Mouse (Mus musculus): ENCODE measurements around the gene Klhl41.

Klhl41 gene

DNA sequence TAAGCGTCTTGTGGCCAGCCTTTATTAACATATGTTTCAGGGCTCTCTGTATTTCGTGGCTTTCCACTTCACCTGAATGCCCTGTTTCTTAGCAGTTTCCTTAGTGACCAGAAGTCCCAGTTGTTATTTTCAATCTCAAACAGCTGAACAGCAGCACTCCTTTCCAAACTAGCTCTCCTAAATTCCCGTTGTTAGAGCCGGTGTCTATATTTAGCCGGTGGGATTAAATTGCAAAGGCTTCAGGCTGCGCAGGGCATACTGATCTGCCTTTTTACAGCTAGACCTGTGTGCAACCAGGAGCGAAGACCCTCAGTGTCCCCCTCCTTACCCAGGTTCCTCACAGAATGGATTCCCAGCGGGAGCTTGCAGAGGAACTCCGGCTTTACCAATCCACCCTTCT is at the start of gene Klhl41:
TSS of gene Klhl41 (plus strand) at position 268 of the 400 bp plus-strand sequence.
- in situ Hi-C loops (cut with MboI; ENCODE audit: low pct_unique_long_range_greater_than_20kb in 1 of 2, low sequenced_read_pairs in 2 of 2, unreplicated experiment in 1 of 2), result no loop called here

DNA sequence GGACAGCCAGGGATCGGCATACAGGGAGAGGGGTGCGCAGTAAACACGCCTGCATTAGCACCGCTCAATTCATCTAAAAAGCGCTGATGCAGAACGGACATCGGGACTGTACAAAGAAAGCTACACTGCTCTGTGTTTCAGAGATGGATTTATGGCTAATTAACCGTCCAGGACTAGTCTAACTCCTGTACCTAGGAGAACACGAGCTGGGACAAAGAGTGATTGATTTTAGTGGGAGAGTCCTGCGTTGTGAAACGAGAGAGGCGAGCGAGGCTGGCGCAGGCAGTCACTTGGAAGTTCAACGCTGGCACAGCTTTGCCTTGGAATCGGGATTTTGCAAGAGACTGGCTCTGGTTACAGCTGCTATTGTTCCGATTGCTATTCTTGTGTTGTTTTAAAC is 40.7 kb upstream of the Klhl41 start:
- in situ Hi-C loops (cut with MboI; ENCODE audit: low pct_unique_long_range_greater_than_20kb in 1 of 2, low sequenced_read_pairs in 2 of 2, unreplicated experiment in 1 of 2), result no loop called here

DNA sequence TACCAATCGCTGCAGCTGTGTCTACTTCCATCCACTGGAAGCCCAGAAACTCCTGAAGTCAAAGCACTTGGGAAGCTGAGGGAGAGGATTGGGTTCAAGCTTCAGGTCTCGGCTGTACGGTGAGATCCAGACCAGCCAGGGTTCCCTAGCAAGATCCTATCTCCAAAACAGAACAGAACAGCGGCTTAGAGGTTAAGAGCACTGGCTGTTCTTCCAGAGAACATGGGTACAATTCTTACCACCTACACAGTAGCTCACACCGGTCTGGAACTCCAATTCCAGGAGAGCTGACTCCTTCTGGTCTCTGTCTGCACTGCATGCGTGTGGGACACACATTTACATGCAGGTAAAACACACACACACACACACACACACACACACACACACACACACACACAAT is 40.0 kb upstream of the Klhl41 start:
- in situ Hi-C loops (cut with MboI; ENCODE audit: low pct_unique_long_range_greater_than_20kb in 1 of 2, low sequenced_read_pairs in 2 of 2, unreplicated experiment in 1 of 2), result loop anchor here in 1 of 2 experiments (10.0 kb wide), 1 partner anchor 145 kb away; no protein-coding TSS in a partner anchor

DNA sequence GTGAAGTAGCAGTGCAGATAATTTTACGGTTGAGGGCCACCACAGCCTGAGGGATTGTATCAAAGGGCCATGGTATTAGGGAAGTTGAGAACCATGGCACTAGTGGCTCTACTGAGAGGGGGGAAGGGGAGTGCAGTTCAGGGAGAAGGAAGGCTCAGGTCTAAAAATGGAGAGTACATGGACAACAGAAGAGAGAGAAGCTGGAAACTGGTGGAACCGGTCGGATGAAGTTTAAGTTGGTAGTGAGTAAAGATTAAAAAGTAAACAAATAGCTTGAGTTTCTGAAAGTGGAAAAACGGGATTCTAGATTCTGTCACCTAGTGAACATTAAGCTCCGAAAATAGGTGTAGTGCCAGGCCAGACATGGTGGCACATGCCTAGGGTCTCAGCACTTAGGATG is 39.1 kb upstream of the Klhl41 start:
- in situ Hi-C loops (cut with MboI; ENCODE audit: low pct_unique_long_range_greater_than_20kb in 1 of 2, low sequenced_read_pairs in 2 of 2, unreplicated experiment in 1 of 2), result loop anchor here in 1 of 2 experiments (10.0 kb wide), 1 partner anchor 144 kb away; no protein-coding TSS in a partner anchor

DNA sequence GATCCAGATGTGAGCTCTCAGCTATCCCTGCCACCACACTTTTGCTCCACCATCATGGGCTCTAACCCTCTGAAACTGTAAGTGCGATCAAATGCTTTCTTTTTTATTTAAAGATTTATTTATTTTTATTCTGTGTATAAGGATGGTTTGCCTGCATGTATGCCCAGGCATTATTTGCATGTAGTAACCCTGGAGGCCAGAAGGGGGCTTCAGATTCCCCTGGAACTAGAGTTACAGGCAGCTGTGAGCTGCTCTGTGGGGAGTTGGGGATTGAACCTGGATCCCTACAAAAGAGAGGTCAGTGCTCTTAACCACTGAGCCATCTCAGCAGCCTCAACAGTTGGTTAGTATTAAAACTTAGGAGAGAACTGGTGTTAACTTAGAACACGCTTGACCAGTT is 38.5 kb upstream of the Klhl41 start:
- in situ Hi-C loops (cut with MboI; ENCODE audit: low pct_unique_long_range_greater_than_20kb in 1 of 2, low sequenced_read_pairs in 2 of 2, unreplicated experiment in 1 of 2), result loop anchor here in 1 of 2 experiments (10.0 kb wide), 1 partner anchor 143 kb away; no protein-coding TSS in a partner anchor

DNA sequence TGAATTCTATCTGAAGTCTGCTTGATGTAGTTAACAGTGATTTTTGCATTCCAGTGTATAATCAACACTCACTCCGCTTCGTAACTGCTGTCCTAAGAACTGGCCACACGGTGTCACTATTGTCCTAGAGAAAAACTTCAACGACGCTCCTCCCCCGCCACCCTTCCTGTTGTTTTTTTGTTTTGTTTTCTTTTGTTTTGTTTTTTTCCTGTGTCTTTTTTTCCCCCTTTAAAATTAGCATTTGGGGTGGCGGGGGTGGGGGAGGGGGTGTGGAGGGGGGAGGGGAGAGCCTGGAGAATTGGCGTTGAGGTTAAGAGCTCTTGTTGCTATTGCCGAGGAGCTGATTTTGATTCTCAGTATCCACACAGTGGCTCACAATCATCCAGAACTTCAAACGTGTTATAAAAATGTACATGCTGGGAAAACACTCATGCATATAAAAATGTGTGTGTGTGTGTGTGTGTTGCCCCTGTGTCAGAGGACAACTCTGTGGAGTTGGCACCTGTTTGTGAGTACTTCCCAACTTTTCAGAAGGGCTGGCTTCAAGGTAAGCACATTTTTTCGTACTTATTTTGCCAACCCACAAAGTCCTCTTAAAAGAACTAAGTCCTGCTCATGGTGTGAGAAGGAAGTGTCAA is 34.7 kb upstream of the Klhl41 start:
- in situ Hi-C loops (cut with MboI; ENCODE audit: low pct_unique_long_range_greater_than_20kb in 1 of 2, low sequenced_read_pairs in 2 of 2, unreplicated experiment in 1 of 2), result loop anchor here in 1 of 2 experiments (5.0 to 10.0 kb wide), 2 partner anchors 42 to 140 kb away; no protein-coding TSS in a partner anchor

DNA sequence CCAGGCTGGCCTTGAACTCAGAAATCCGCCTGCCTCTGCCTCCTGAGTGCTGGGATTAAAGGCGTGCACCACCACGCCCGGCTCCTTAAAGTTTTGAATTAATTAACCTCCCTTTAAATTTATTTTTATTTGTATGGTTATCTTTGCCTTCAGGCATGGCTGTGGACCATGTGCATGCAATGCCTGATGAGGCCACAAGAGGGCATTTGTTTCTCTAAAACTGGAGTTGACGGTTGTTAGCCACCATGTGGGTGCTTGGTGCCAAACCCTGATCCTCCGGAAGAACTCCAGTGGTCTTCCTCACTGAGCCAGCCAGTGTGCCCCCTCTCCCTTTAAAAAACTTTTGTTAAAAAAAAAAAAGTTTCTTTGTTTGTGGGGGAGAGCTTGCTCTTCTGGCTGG is 34.1 kb upstream of the Klhl41 start:
- in situ Hi-C loops (cut with MboI; ENCODE audit: low pct_unique_long_range_greater_than_20kb in 1 of 2, low sequenced_read_pairs in 2 of 2, unreplicated experiment in 1 of 2), result loop anchor here in 1 of 2 experiments (5.0 to 10.0 kb wide), 2 partner anchors 41 to 139 kb away; no protein-coding TSS in a partner anchor

DNA sequence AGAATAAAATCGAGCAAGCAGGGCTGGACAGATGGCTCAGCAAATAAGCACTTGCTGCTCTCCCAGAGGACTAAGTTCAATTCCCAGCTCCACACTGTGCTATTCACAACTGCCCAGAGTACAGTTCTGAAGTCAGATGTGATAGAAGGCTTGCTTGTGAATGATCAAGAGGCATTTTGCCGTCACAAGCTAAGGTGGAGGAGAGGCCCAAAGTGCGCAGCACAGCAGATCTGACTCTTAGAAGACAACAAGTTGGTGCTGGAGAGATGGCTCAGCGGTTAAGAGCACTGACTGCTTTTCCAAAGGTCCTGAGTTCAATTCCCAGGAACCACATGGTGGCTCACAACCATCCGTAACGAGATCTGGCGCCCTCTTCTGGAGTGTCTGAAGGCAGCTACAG is 31.9 kb upstream of the Klhl41 start:
- in situ Hi-C loops (cut with MboI; ENCODE audit: low pct_unique_long_range_greater_than_20kb in 1 of 2, low sequenced_read_pairs in 2 of 2, unreplicated experiment in 1 of 2), result loop anchor here in 1 of 2 experiments (5.0 to 10.0 kb wide), 2 partner anchors 39 to 137 kb away; no protein-coding TSS in a partner anchor

DNA sequence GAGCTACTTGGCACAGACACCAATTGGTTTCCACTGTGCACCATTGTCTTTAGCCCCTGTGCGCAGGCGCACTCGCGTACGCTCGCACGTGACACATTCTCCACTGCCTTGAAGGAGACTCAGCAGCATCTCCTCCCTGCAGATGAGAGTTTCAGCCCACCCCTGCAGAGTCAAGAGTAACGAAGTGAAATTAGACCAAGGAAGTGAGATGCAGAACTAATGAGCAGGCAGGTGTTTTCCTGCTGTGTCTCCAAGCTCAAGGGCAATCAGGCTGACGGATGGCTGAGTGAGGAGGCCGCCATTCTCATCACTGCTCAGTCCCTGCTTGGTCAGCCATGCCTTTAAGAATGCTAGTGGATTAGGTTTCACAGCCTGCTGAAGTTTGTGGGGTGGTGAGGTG is 29.8 kb upstream of the Klhl41 start:
- in situ Hi-C loops (cut with MboI; ENCODE audit: low pct_unique_long_range_greater_than_20kb in 1 of 2, low sequenced_read_pairs in 2 of 2, unreplicated experiment in 1 of 2), result no loop called here

DNA sequence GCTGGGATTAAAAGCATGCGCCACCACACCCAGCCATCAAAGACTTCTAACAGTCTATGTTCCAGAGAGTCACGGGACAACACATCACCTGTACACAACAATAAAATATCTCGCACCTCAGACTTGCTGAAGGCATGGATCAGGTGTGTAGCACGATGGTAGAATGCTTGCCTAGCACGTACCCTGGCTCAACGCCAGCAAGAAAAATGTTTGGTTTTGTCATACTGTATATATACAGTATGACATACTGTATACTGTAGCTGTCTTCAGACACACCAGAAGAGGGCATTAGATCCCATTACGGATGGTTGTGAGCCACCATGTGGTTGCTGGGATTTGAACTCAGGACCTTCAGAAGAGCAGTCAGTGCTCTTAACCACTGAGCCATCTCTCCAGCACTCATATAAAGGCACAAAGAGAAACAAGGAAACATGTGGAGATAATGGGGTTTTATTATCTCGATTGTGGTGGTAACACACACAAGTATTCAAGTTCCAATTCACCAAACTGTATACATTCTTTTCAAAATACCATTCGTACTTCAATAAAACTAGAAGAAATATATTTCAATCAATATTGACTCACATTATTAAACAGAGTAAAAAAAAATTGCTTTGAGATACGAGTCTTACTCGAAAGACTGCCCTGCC is 24.8 kb upstream of the Klhl41 start:
- in situ Hi-C loops (cut with MboI; ENCODE audit: low pct_unique_long_range_greater_than_20kb in 1 of 2, low sequenced_read_pairs in 2 of 2, unreplicated experiment in 1 of 2), result no loop called here

DNA sequence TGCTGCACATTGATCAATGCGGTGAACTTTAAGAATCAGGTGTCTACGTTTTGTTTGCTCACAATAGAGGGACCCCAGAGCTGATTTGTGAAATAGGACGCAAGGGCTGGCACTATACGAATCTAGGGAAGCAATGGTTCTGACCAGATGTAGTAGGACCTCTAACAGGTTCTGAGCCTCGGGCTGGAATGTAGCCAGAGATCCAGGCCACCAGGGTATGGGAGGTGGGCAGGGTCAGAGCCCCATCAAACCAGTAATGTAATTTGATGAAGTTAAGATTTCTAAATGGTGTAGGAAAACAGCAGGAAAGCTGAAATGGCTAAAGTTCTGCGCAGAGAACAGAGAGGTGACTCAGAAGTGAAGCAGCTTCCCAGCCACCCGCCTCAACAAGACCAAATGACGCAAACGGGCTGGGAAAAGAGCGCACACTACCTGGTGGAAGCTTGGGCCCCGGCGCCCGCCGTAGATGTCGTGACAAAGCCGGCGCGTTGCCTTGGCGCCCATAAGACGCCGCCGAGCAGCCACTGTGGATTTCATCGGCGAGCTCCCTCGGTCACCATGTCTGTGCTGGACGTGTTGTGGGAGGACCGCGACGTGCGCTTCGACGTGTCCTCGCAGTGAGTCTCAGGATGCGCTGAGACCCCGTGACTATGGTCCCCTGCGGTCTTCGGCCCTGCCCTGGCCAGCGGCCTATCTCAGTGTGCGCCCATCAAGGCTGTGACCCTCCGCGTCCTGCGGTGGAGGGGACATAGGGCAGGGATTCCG is 23.0 kb upstream of the Klhl41 start, which contains the start of gene Bbs5:
TSS of gene Bbs5 (plus strand) at position 446 of the 765 bp plus-strand sequence.
- in situ Hi-C loops (cut with MboI; ENCODE audit: low pct_unique_long_range_greater_than_20kb in 1 of 2, low sequenced_read_pairs in 2 of 2, unreplicated experiment in 1 of 2), result no loop called here

DNA sequence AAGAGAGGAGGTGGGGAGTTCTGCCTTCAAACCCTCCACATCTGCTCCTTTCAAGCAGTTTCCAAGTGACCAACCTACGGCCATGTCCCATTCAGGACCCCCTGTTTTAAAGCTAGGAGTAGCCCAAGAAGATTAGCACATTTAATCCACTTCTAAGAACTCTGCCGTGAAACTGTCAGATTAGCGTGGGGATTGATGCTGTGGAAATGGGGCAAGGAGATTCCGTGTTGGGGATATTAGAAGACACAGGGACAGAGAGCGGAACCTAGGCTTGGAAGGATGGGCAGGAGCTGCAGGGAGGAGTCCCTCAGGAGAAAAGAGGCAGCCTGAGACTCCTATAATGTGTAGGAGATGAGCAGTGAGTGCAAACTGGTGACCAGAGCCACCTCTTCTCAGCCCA is 20.2 kb upstream of the Klhl41 start:
- in situ Hi-C loops (cut with MboI; ENCODE audit: low pct_unique_long_range_greater_than_20kb in 1 of 2, low sequenced_read_pairs in 2 of 2, unreplicated experiment in 1 of 2), result no loop called here

DNA sequence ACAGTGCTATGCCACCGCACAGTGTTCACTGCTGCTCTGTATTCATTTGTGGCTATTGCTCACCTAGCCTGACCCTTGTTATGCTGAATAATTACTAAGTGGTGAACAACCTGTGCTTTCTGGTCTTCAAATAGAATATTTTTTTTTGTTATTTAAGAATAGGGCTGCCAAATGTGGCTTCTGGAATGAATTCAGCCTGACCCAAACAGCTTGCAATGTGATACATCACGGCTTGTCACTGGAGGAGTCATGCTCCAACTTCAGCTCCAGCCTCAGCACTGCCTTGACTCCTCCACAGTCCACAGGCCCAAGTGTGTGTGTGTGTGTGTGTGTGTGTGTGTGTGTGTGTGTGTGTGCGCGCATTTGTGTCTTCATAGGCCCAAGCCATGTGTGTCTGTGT is 10.6 kb upstream of the Klhl41 start:
- in situ Hi-C loops (cut with MboI; ENCODE audit: low pct_unique_long_range_greater_than_20kb in 1 of 2, low sequenced_read_pairs in 2 of 2, unreplicated experiment in 1 of 2), result no loop called here

DNA sequence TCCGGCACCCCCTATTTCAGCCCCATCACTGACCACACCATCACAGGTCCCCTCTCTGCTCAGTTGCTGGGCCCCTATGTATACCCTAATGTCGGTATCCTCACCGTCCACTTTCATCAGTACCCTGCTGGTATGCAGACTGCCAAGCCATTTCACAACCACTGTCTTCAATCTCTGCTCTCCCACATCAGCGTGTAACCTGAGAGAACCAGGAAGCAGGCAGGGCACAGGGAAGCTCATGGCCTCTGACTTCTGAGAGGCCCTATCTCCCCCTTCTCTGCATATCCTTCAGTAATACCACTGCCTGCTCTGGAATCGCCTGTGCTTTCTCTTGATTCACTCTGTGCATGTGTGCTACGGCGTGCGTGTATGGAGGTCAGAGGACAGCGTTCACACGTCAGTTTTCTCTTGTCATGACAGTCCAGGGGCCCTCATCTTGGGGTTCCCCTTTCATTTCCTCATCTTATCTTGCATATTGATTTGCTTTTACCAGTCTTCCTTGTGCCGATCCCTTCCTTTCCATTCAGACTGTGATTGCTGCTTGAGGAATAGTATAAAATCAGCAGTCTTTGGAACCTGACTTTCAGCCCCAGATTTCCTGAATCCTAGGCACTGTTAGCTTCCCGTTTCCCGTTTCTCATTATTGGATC is 6.0 kb upstream of the Klhl41 start:
- in situ Hi-C loops (cut with MboI; ENCODE audit: low pct_unique_long_range_greater_than_20kb in 1 of 2, low sequenced_read_pairs in 2 of 2, unreplicated experiment in 1 of 2), result no loop called here

DNA sequence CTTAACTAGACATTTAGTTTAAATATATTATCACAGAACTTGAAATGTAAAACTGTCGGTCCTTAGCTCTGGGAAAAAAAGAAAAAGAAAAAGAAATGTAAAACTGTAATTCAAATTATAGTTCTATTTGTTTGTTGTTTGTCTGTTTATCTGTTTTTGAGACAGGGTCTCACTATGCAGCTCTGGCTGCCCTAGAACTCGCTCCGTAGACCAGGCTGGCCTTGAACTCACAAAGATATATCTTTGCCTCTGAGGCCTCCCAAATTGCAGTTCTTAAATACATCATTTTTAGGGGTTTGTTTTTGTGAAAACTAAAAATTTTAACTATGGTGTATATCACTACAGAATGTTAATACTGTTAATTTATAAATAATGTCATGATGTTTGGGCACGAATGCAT is 2.3 kb upstream of the Klhl41 start:
- in situ Hi-C loops (cut with MboI; ENCODE audit: low pct_unique_long_range_greater_than_20kb in 1 of 2, low sequenced_read_pairs in 2 of 2, unreplicated experiment in 1 of 2), result no loop called here

DNA sequence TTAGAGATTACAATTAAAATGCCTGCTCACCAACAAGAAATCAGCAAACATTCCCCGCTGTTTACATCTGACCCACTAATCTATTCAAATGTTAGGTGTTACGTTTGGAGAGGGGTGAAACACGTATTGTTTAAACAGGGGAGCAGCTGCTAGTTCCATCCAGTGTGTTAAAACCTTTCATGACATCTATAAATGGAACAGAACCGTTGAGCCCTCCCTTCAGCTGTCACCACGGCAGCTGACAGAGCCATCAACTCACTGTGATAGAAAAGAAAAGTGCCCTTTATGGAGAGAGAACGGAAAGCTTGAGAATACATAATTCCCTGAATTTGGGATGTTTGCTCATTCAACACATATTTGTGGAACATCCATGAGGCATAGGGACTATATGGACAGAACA is 1.5 kb upstream of the Klhl41 start:
- in situ Hi-C loops (cut with MboI; ENCODE audit: low pct_unique_long_range_greater_than_20kb in 1 of 2, low sequenced_read_pairs in 2 of 2, unreplicated experiment in 1 of 2), result no loop called here

DNA sequence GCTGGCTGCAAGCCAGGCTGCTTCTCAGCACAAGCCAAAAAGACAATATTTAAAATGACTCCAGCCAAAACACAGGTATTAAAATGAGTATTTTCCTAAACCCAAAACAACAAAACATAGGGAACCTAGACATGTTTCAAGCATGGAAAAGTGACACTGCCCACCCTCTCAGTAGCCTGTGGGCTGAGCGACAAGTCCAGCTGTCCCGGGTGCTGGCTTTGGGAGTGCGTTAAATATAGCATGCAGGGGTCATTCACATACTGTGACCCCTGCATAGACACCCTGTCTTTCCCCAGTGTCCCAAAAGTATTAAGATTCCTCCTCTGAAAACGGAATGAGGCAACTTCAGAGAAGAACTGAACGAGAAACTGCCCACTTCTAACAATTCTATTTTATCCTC is 3.8 kb downstream of the Klhl41 start:
- in situ Hi-C loops (cut with MboI; ENCODE audit: low pct_unique_long_range_greater_than_20kb in 1 of 2, low sequenced_read_pairs in 2 of 2, unreplicated experiment in 1 of 2), result no loop called here

DNA sequence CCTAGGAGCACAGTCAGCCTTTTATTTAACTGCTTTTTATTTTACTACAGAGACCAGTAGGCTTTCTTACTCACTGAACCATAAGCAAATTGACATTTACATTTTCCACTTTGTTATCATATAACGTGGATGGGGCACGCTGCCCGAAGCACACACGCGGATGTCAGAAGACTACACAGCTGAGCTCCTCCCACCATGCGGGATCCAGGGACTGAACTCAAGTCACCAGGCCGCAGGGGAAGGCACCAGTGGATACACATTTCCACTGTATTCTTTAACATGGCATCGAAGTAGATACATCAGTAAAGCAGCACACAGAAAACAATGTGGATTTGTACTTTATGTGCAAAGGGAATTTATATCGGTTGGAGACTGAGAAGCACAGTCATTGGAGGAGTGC is 5.3 kb downstream of the Klhl41 start:
- in situ Hi-C loops (cut with MboI; ENCODE audit: low pct_unique_long_range_greater_than_20kb in 1 of 2, low sequenced_read_pairs in 2 of 2, unreplicated experiment in 1 of 2), result loop anchor here in 1 of 2 experiments (5.0 kb wide), 1 partner anchor 38 kb away; no protein-coding TSS in a partner anchor

Measured in mouse embryonic stem cell (cell line).